28 mouse cellular contexts compared by ENCODE assay signal in the genomic region with DNA sequence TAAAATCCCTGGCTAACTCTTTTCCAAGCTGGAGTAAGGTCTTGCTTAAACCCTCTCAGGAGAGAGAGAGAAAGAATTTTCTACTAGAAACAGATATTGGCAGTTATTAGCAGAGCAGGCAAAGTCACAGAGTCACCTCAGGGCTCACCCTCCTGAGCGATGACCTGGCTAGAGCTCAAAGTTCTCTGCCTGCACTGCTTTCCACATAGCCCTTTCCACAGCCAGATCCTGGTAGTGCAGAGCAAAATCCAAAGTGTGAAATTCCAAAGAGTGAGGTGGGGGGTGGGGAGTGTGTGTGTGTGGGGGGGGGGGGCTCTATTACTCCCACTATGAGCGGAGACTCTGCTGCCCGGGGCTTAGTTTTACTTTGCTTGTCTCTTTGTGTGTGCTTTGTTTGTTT. TPM values are rescaled to one million over a fixed set of nuclear protein-coding genes. Genes with fewer than 3 reads are reported as not detected.
DNase-seq lines count a peak whose midpoint lies in the region; ATAC-seq and TF ChIP-seq lines count a peak whose summit lies in the region.
"Had no signal": no experiment of that assay in that cellular context is flagged by ENCODE, and none has a peak within 500 bp of the region (broad histone marks: within the 10 kb centered on the region; RNA-seq: fewer than 3 reads in every experiment).

No protein-coding gene starts in this region.

- ATAC-seq in liver, embryonic 15.5 days (ENCODE audit: insufficient read depth), result peak; percentile 84
- no peak for ATAC-seq in lung, postnatal 0 days
- ATAC-seq: forebrain, postnatal 0 days had no signal

- H3K9ac ChIP-seq in liver, embryonic 15.5 days, result no peak overlapping the region
- H3K9ac ChIP-seq in lung, postnatal 0 days (replicated peaks; ENCODE audit: low read depth), result no peak overlapping the region
- H3K9ac ChIP-seq: embryonic facial prominence, embryonic 15.5 days; forebrain, postnatal 0 days; hindbrain, embryonic 15.5 days; limb, embryonic 13.5 days had no signal

- TF ChIP-seq CTCF in lung, postnatal 0 days (IDR thresholded peaks at IDR 0.05), result no peak

- peaks cover 6% of the 10 kb centered on the region for H3K4me1 ChIP-seq in liver, embryonic 15.5 days (replicated peaks)
- H3K4me1 ChIP-seq in lung, postnatal 0 days (ENCODE audit: insufficient read depth, low read depth, low read length), result no peaks in the 10 kb centered on the region
- H3K4me1 ChIP-seq: embryonic facial prominence, embryonic 15.5 days; hindbrain, embryonic 15.5 days; limb, embryonic 13.5 days had no signal

- no peak overlapping the region for H3K4me3 ChIP-seq in liver, embryonic 15.5 days (replicated peaks)
- no peak overlapping the region for H3K4me3 ChIP-seq in lung, postnatal 0 days (ENCODE audit: low read depth, low read length)
- H3K4me3 ChIP-seq: embryonic facial prominence, embryonic 15.5 days; forebrain, embryonic 10.5 days; hindbrain, embryonic 15.5 days; limb, embryonic 13.5 days had no signal

- no peaks in the 10 kb centered on the region for H3K27me3 ChIP-seq in liver, embryonic 15.5 days
- no peaks in the 10 kb centered on the region for H3K27me3 ChIP-seq in lung, postnatal 0 days (replicated peaks; ENCODE audit: insufficient read depth, low read length)
- H3K27me3 ChIP-seq: embryonic facial prominence, embryonic 15.5 days; hindbrain, embryonic 15.5 days; limb, embryonic 13.5 days had no signal

- peak; percentile 49 for DNase-seq in adrenal gland, postnatal 10 days
- no peak for DNase-seq in adrenal gland, adult 8-10 months
- peak; percentile 68 to 81 for DNase-seq in kidney, adult 8-10 months
- peak; percentile 73 to 84 for DNase-seq in kidney, postnatal 36 days
- DNase-seq in testis, postnatal 14 days (ENCODE audit: low spot score), result no peak
- no peak for DNase-seq in heart, adult 8-10 months (ENCODE audit: low spot score)
- no peak for DNase-seq in lung, postnatal 0 days (ENCODE audit: low spot score)
- DNase-seq: adrenal gland, adult 2 months; cerebellum, adult 11 months; cerebellum, postnatal 14 days; forebrain, postnatal 0 days; retina, postnatal 1 day; right cerebral cortex, postnatal 4 days; thymus, postnatal 14 days had no signal

- peak overlapping the region; percentile 45 for H3K27ac ChIP-seq in liver, embryonic 15.5 days (replicated peaks)
- no peak overlapping the region for H3K27ac ChIP-seq in lung, postnatal 0 days (ENCODE audit: low read length)
- H3K27ac ChIP-seq: embryonic facial prominence, embryonic 15.5 days; forebrain, embryonic 10.5 days; hindbrain, embryonic 15.5 days; limb, embryonic 13.5 days had no signal

- no peaks in the 10 kb centered on the region for H3K9me3 ChIP-seq in liver, embryonic 15.5 days (replicated peaks)
- H3K9me3 ChIP-seq in lung, postnatal 0 days (ENCODE audit: low read length), result no peaks in the 10 kb centered on the region
- H3K9me3 ChIP-seq: embryonic facial prominence, embryonic 15.5 days; forebrain, embryonic 10.5 days; hindbrain, embryonic 15.5 days; limb, embryonic 13.5 days had no signal

- no peaks in the 10 kb centered on the region for H3K36me3 ChIP-seq in liver, embryonic 15.5 days (replicated peaks)
- H3K36me3 ChIP-seq in lung, postnatal 0 days (ENCODE audit: insufficient read depth, low read length), result no peaks in the 10 kb centered on the region
- H3K36me3 ChIP-seq: embryonic facial prominence, embryonic 15.5 days; forebrain, embryonic 10.5 days; hindbrain, embryonic 15.5 days; limb, embryonic 13.5 days had no signal

- no peak for TF ChIP-seq EP300 in lung, postnatal 0 days (IDR thresholded peaks at IDR 0.05)

- no peak overlapping the region for H3K4me2 ChIP-seq in liver, embryonic 15.5 days
- H3K4me2 ChIP-seq in lung, postnatal 0 days (replicated peaks; ENCODE audit: low read depth, low read length), result no peak overlapping the region
- H3K4me2 ChIP-seq: embryonic facial prominence, embryonic 15.5 days; heart, embryonic 11.5 days; hindbrain, embryonic 15.5 days; limb, embryonic 13.5 days; midbrain, embryonic 11.5 days had no signal

- WGBS in liver, embryonic 15.5 days (ENCODE audit: insufficient replicate concordance), result 66% methylated on average over 3 of the region's 3 CpGs
- WGBS in lung, postnatal 0 days, result 58% methylated on average over 3 of the region's 3 CpGs

RNA-seq across cellular contexts. Expression of a gene that starts 10.1 kb away (rescaled TPM):
- total RNA-seq in adrenal gland, postnatal 10 days (2021), result 100 to 1,000 TPM; 209 to 355 TPM
- 1,000 to 10,000 TPM in 2 of 4 experiments, under 1 TPM in 2; 0.62 to 2,477 (median 1,006) TPM for total RNA-seq in adrenal gland, adult 8-10 months (2022)
- polyA plus RNA-seq in liver, embryonic 15.5 days (2015; fragmentation: Nextera tagmentation; extraction: Ambion mirVana), result 8.7 and 9.8 TPM in 2 replicates
- not detected for total RNA-seq in heart, adult 8-10 months (2022)
- not detected in 2 replicates for polyA plus RNA-seq in lung, postnatal 0 days (2015; fragmentation: Nextera tagmentation; extraction: Ambion mirVana)
- total RNA-seq: forebrain, postnatal 0 days; gastrocnemius, adult 18-20 months; heart, postnatal 25 days; layer of hippocampus, postnatal 10 days; monocyte, adult 5-6 weeks had no signal
- polyA plus RNA-seq: forebrain, embryonic 10.5 days; forebrain, postnatal 0 days; gonadal fat pad, adult 2 months; heart, embryonic 11.5 days; hindbrain, embryonic 15.5 days; limb, embryonic 13.5 days; lung, embryonic 16.5 days; midbrain, embryonic 11.5 days; neural tube, embryonic 11.5 days had no signal

Comparison
In these comparisons a context has a peak if more than half of its experiments do, and no peak if none do; other contexts are left out.
1. DNase-seq: peak in adrenal gland, postnatal 10 days (single experiment), kidney, adult 8-10 months (2 of 2) and kidney, postnatal 36 days (2 of 2); none in adrenal gland, adult 8-10 months (single experiment), testis, postnatal 14 days (single experiment), heart, adult 8-10 months (single experiment) and lung, postnatal 0 days (single experiment).